Mouse (Mus musculus) bone marrow, adult 2 months (tissue): Measurements from ENCODE around the gene Prkca.

ENCODE experiments used
- CTCF ChIP-seq: fragments of 200-500 bp; IDR thresholded peaks from 2 replicates; pipeline ENCODE4 v1.5.1; 2011; ENCODE audit warnings: low read length, control low read depth; ENCODE audit not compliant: control insufficient read depth, insufficient read depth
- POLR2A ChIP-seq: fragments of 200-500 bp; IDR thresholded peaks from 2 replicates; pipeline ENCODE4 v1.6.1; 2011; ENCODE audit warnings: low read depth, mild to moderate bottlenecking, control low read depth, low read length, borderline replicate concordance; ENCODE audit not compliant: control insufficient read depth

- TF ChIP-seq CTCF (no peak), POLR2A (no peak)
These were observed 309.4 kb downstream of the Prkca start for GRCm38 (mm10) chr11:108034376-108034775.
